Comparison of ENCODE assay signal across 7 mouse cellular contexts in genomic region chr7:19558965-19559364, GRCm38 (mm10). TPM values are rescaled to one million over a fixed set of nuclear protein-coding genes. Genes with fewer than 3 reads are reported as not detected.
DNase-seq lines count a peak whose midpoint lies in the region; ATAC-seq lines count a peak whose summit lies in the region.

No protein-coding gene starts in this region.

- intact Hi-C loops in heart, postnatal 25 days (cut with DNase I): no loop called here

- H3K9ac ChIP-seq in embryonic facial prominence, embryonic 15.5 days: no peak overlapping the region
- peak overlapping the region; percentile 26 for H3K9ac ChIP-seq in liver, embryonic 16.5 days (ENCODE audit: low read depth, low read length)

- H3K9me3 ChIP-seq in megakaryocyte, embryonic 14.5 days: no peaks in the 10 kb centered on the region
- no peaks in the 10 kb centered on the region for H3K9me3 ChIP-seq in embryonic facial prominence, embryonic 15.5 days (replicated peaks)
- no peaks in the 10 kb centered on the region for H3K9me3 ChIP-seq in liver, embryonic 16.5 days (replicated peaks; ENCODE audit: control insufficient read depth, low read length)

- no peak for ATAC-seq in megakaryocyte, adult 5-6 weeks (ENCODE audit: poor library complexity, severe bottlenecking)
- no peak for ATAC-seq in embryonic facial prominence, embryonic 15.5 days (ENCODE audit: insufficient number of reproducible peaks, low FRiP score, low TSS enrichment, low read depth)
- ATAC-seq in liver, embryonic 16.5 days (ENCODE audit: low read depth): no peak

- no peak overlapping the region for H3K4me2 ChIP-seq in embryonic facial prominence, embryonic 15.5 days (replicated peaks)
- peak overlapping the region; percentile 96 for H3K4me2 ChIP-seq in liver, embryonic 16.5 days (ENCODE audit: low read depth, low read length)

- H3K4me3 ChIP-seq in megakaryocyte, embryonic 14.5 days (replicated peaks): peak overlapping the region; percentile 82
- H3K4me3 ChIP-seq in embryonic facial prominence, embryonic 15.5 days (replicated peaks): 0 out of 2 replicates have a peak overlapping the region, but pooled peaks have one; percentile 3
- H3K4me3 ChIP-seq in liver, embryonic 16.5 days (ENCODE audit: low read depth, low read length): peak overlapping the region; percentile 14

- peak; percentile 30 for DNase-seq in thymus, postnatal 25 days
- DNase-seq in frontal cortex, postnatal 36 days (ENCODE audit: low spot score in 2 of 2): no peak
- DNase-seq in heart, postnatal 25 days (ENCODE audit: low spot score): no peak

- H3K4me1 ChIP-seq in megakaryocyte, embryonic 14.5 days: peaks cover 87% of the 10 kb centered on the region
- H3K4me1 ChIP-seq in embryonic facial prominence, embryonic 15.5 days: peaks cover 55% of the 10 kb centered on the region
- H3K4me1 ChIP-seq in liver, embryonic 16.5 days (ENCODE audit: control insufficient read depth, low read depth, low read length): peaks cover 53% of the 10 kb centered on the region

- H3K27me3 ChIP-seq in megakaryocyte, embryonic 14.5 days (replicated peaks): no peaks in the 10 kb centered on the region
- H3K27me3 ChIP-seq in embryonic facial prominence, embryonic 15.5 days: no peaks in the 10 kb centered on the region
- no peaks in the 10 kb centered on the region for H3K27me3 ChIP-seq in liver, embryonic 16.5 days (ENCODE audit: control insufficient read depth, insufficient read depth, low read depth, low read length)

- no peak overlapping the region for H3K27ac ChIP-seq in embryonic facial prominence, embryonic 15.5 days (replicated peaks)
- peak overlapping the region; percentile 17; the same call in 1 of the 2 replicates for H3K27ac ChIP-seq in liver, embryonic 16.5 days (ENCODE audit: low read length)

- 51% methylated on average over 2 of the region's 2 CpGs for WGBS in embryonic facial prominence, embryonic 15.5 days
- 35% methylated on average over 2 of the region's 2 CpGs for WGBS in liver, embryonic 16.5 days (ENCODE audit: insufficient replicate concordance)

- peaks cover 59% of the 10 kb centered on the region for H3K36me3 ChIP-seq in megakaryocyte, embryonic 14.5 days (replicated peaks; ENCODE audit: low read length)
- H3K36me3 ChIP-seq in embryonic facial prominence, embryonic 15.5 days: peaks cover 8% of the 10 kb centered on the region
- H3K36me3 ChIP-seq in liver, embryonic 16.5 days (ENCODE audit: control insufficient read depth, insufficient read depth): peaks cover 3% of the 10 kb centered on the region; the same call in 1 of the 2 replicates

RNA-seq across cellular contexts. Expression of gene Ppp1r37, which starts 3.9 kb away (rescaled TPM):
- 88.1 and 108 TPM in 2 replicates for polyA plus RNA-seq in megakaryocyte, embryonic 14.5 days (2012; ENCODE audit: insufficient read depth, low replicate concordance)
- 10.4 and 13.1 TPM in 2 replicates for total RNA-seq in megakaryocyte, adult 5-6 weeks (2015)
- 14.1 and 14.3 TPM in 2 replicates for total RNA-seq in megakaryocyte, adult 5-6 weeks (2017)
- 31.4 and 36.0 TPM in 2 replicates for polyA plus RNA-seq in embryonic facial prominence, embryonic 15.5 days (2015; fragmentation: Nextera tagmentation; extraction: Ambion mirVana)
- polyA plus RNA-seq in liver, embryonic 16.5 days (2015; fragmentation: Nextera tagmentation; extraction: Ambion mirVana): 9.5 and 11.3 TPM in 2 replicates
- total RNA-seq in heart, postnatal 25 days (2021): 10 to 100 TPM; 48.0 to 52.3 TPM

RNA-seq across cellular contexts. Expression of gene Zfp296, which starts 18.1 kb away (rescaled TPM):
- polyA plus RNA-seq in megakaryocyte, embryonic 14.5 days (2012; ENCODE audit: insufficient read depth, low replicate concordance): 6.0 and 13.6 TPM in 2 replicates
- 4.5 and 5.4 TPM in 2 replicates for total RNA-seq in megakaryocyte, adult 5-6 weeks (2015)
- 3.2 and 4.8 TPM in 2 replicates for total RNA-seq in megakaryocyte, adult 5-6 weeks (2017)
- 1.5 and 2.2 TPM in 2 replicates for polyA plus RNA-seq in embryonic facial prominence, embryonic 15.5 days (2015; fragmentation: Nextera tagmentation; extraction: Ambion mirVana)
- polyA plus RNA-seq in liver, embryonic 16.5 days (2015; fragmentation: Nextera tagmentation; extraction: Ambion mirVana): 0.48 and 0.59 TPM in 2 replicates
- under 1 TPM; 0.28 to 0.49 TPM for total RNA-seq in heart, postnatal 25 days (2021)

RNA-seq across cellular contexts. Expression of gene Gemin7, which starts 18.4 kb away (rescaled TPM):
- 30.5 and 69.9 TPM in 2 replicates for polyA plus RNA-seq in megakaryocyte, embryonic 14.5 days (2012; ENCODE audit: insufficient read depth, low replicate concordance)
- 78.2 and 107 TPM in 2 replicates for total RNA-seq in megakaryocyte, adult 5-6 weeks (2015)
- 39.9 and 49.3 TPM in 2 replicates for total RNA-seq in megakaryocyte, adult 5-6 weeks (2017)
- 149 and 162 TPM in 2 replicates for polyA plus RNA-seq in embryonic facial prominence, embryonic 15.5 days (2015; fragmentation: Nextera tagmentation; extraction: Ambion mirVana)
- polyA plus RNA-seq in liver, embryonic 16.5 days (2015; fragmentation: Nextera tagmentation; extraction: Ambion mirVana): 71.1 and 74.2 TPM in 2 replicates
- 10 to 100 TPM; 44.6 to 45.6 TPM for total RNA-seq in heart, postnatal 25 days (2021)

RNA-seq across cellular contexts. Expression of gene Nkpd1, which starts 41.3 kb away (rescaled TPM):
- 1.3 and 2.9 TPM in 2 replicates for polyA plus RNA-seq in megakaryocyte, embryonic 14.5 days (2012; ENCODE audit: insufficient read depth, low replicate concordance)
- total RNA-seq in megakaryocyte, adult 5-6 weeks (2015): 0.23 TPM in 1 of 2 replicates, not detected in the other
- total RNA-seq in megakaryocyte, adult 5-6 weeks (2017): not detected in 2 replicates
- polyA plus RNA-seq in embryonic facial prominence, embryonic 15.5 days (2015; fragmentation: Nextera tagmentation; extraction: Ambion mirVana): 3.1 and 3.3 TPM in 2 replicates
- polyA plus RNA-seq in liver, embryonic 16.5 days (2015; fragmentation: Nextera tagmentation; extraction: Ambion mirVana): not detected in 2 replicates
- total RNA-seq in heart, postnatal 25 days (2021): not detected

RNA-seq across cellular contexts. Expression of gene Clasrp, which starts 45.3 kb away (rescaled TPM):
- 109 and 265 TPM in 2 replicates for polyA plus RNA-seq in megakaryocyte, embryonic 14.5 days (2012; ENCODE audit: insufficient read depth, low replicate concordance)
- 15.8 and 23.4 TPM in 2 replicates for total RNA-seq in megakaryocyte, adult 5-6 weeks (2015)
- total RNA-seq in megakaryocyte, adult 5-6 weeks (2017): 28.8 and 32.6 TPM in 2 replicates
- 58.3 and 66.1 TPM in 2 replicates for polyA plus RNA-seq in embryonic facial prominence, embryonic 15.5 days (2015; fragmentation: Nextera tagmentation; extraction: Ambion mirVana)
- 9.4 and 11.4 TPM in 2 replicates for polyA plus RNA-seq in liver, embryonic 16.5 days (2015; fragmentation: Nextera tagmentation; extraction: Ambion mirVana)
- 10 to 100 TPM; 14.5 to 20.5 TPM for total RNA-seq in heart, postnatal 25 days (2021)

Comparison
In these comparisons a context has a peak if more than half of its experiments do, and no peak if none do; other contexts are left out.
1. H3K4me3 ChIP-seq: peak in every context shown above with its lines; median percentile 82 in megakaryocyte, embryonic 14.5 days; 14 in liver, embryonic 16.5 days; 3 in embryonic facial prominence, embryonic 15.5 days.